Mouse (Mus musculus): ENCODE measurements around the gene Tom1l2. TPM values are rescaled to one million over a fixed set of nuclear protein-coding genes. Genes with fewer than 3 reads are reported as not detected.

The Tom1l2 gene
- total and polyA plus RNA-seq, 3 experiments, result 4.8 to 10.4 (median 10.4) TPM

GRCm38 (mm10) chr11:60294630-60295313, 57.9 kb downstream of the Tom1l2 start:
- peaks cover 3 to 6% of the 10 kb centered on the region in 2 experiments for H3K36me3 ChIP-seq (replicated peaks in 1 of 2; ENCODE audit: control insufficient read depth in 1 of 2, insufficient read depth in 1 of 2, low read length in 1 of 2)
- no peaks in the 10 kb centered on the region for H3K27me3 ChIP-seq (replicated peaks)
- no peak overlapping the region for H3K4me2 ChIP-seq (ENCODE audit: insufficient read depth, low read depth, poor library complexity, severe bottlenecking)
- no peak for DNase-seq (ENCODE audit: extremely low read depth)
- H3K9ac ChIP-seq (ENCODE audit: insufficient read depth, low read depth), result no peak overlapping the region
- H3K79me2 ChIP-seq (replicated peaks; ENCODE audit: control insufficient read depth, extremely low read depth, insufficient read depth, poor library complexity, severe bottlenecking), result no peaks in the 10 kb centered on the region
- H3K9me3 ChIP-seq (replicated peaks; ENCODE audit: low read length), result no peaks in the 10 kb centered on the region
- in situ Hi-C loops (cut with MboI; ENCODE audit: low pct_ligation_motif_present, low pct_unique_long_range_greater_than_20kb, low sequenced_read_pairs), result no loop called here
- no peak for TF ChIP-seq NRF1 (IDR thresholded peaks at IDR 0.05; ENCODE audit: low read depth, low read length)
- no peak for TF ChIP-seq MXI1 (IDR thresholded peaks at IDR 0.05; ENCODE audit: low read depth, low read length)
- no peak for TF ChIP-seq MEF2A (IDR thresholded peaks at IDR 0.05; ENCODE audit: borderline replicate concordance, low read depth, low read length)
- TF ChIP-seq CTCF (conservative IDR thresholded peaks at IDR 0.05 in 1 of 2, IDR thresholded peaks at IDR 0.05 in 1 of 2; ENCODE audit: low read depth in 2 of 2, low read length in 2 of 2), result no peak
- no peak for TF ChIP-seq ZKSCAN1 (IDR thresholded peaks at IDR 0.05; ENCODE audit: borderline replicate concordance, low read depth, low read length)
- TF ChIP-seq USF2 (conservative IDR thresholded peaks at IDR 0.05; ENCODE audit: low read depth, low read length), result no peak
- TF ChIP-seq TCF12 (IDR thresholded peaks at IDR 0.05; ENCODE audit: low read depth, low read length), result no peak
- no peak for TF ChIP-seq MAZ (IDR thresholded peaks at IDR 0.05; ENCODE audit: low read depth, low read length)
- no peak for TF ChIP-seq MAX (IDR thresholded peaks at IDR 0.05; ENCODE audit: low read length)
- no peak overlapping the region for H3K27ac ChIP-seq (ENCODE audit: insufficient read depth, low read depth)
- dilution Hi-C loops (cut with MboI; ENCODE audit: extremely low pct_ligation_motif_present, extremely low pct_unique_long_range_greater_than_20kb, low sequenced_read_pairs), result no loop called here
- H3K4me1 ChIP-seq (ENCODE audit: control insufficient read depth in 1 of 2, insufficient read depth in 2 of 2), result peaks cover 5 to 11% of the 10 kb centered on the region in 2 experiments; a peak in 2 of 4 replicates
- no peak overlapping the region for H3K4me3 ChIP-seq (replicated peaks in 1 of 3; ENCODE audit: low read depth in 2 of 3, low read length in 2 of 3, poor library complexity in 1 of 3)

GRCm38 (mm10) chr11:60293683-60294629, 58.7 kb downstream of the Tom1l2 start:
- no peak for DNase-seq (ENCODE audit: extremely low read depth)
- Histone ChIP-seq H3K27ac (ENCODE audit: insufficient read depth, low read depth) (no peak overlapping the region), H3K4me3 (replicated peaks in 1 of 3; ENCODE audit: low read depth in 2 of 3, low read length in 2 of 3, poor library complexity in 1 of 3) (no peak overlapping the region), H3K27me3 (replicated peaks) (no peaks in the 10 kb centered on the region), H3K79me2 (replicated peaks; ENCODE audit: control insufficient read depth, extremely low read depth, insufficient read depth, poor library complexity, severe bottlenecking) (no peaks in the 10 kb centered on the region), H3K9ac (ENCODE audit: insufficient read depth, low read depth) (no peak overlapping the region), H3K36me3 (replicated peaks in 1 of 2; ENCODE audit: control insufficient read depth in 1 of 2, insufficient read depth in 1 of 2, low read length in 1 of 2) (peaks cover 3 to 6% of the 10 kb centered on the region in 2 experiments), H3K4me2 (ENCODE audit: insufficient read depth, low read depth, poor library complexity, severe bottlenecking) (no peak overlapping the region), H3K4me1 (ENCODE audit: control insufficient read depth in 1 of 2, insufficient read depth in 2 of 2) (peaks cover 5 to 11% of the 10 kb centered on the region in 2 experiments; a peak in 2 of 4 replicates), H3K9me3 (replicated peaks; ENCODE audit: low read length) (no peaks in the 10 kb centered on the region)
- dilution Hi-C loops (cut with MboI; ENCODE audit: extremely low pct_ligation_motif_present, extremely low pct_unique_long_range_greater_than_20kb, low sequenced_read_pairs), result no loop called here
- no peak for TF ChIP-seq E2F4 (IDR thresholded peaks at IDR 0.05; ENCODE audit: insufficient replicate concordance, low read depth, low read length)
- no peak for TF ChIP-seq JUN (IDR thresholded peaks at IDR 0.05; ENCODE audit: insufficient read depth, low read depth, low read length)
- TF ChIP-seq MAFK (IDR thresholded peaks at IDR 0.05; ENCODE audit: insufficient replicate concordance, low read length), result no peak
- TF ChIP-seq ZC3H11A (IDR thresholded peaks at IDR 0.05; ENCODE audit: low read depth, low read length), result no peak
- TF ChIP-seq HCFC1 (IDR thresholded peaks at IDR 0.05; ENCODE audit: low read depth, low read length), result no peak
- no peak for TF ChIP-seq MAZ (IDR thresholded peaks at IDR 0.05; ENCODE audit: low read depth, low read length)
- no peak for TF ChIP-seq MXI1 (IDR thresholded peaks at IDR 0.05; ENCODE audit: low read depth, low read length)
- no peak for TF ChIP-seq GABPA (IDR thresholded peaks at IDR 0.05; ENCODE audit: insufficient replicate concordance, low read depth, low read length)
- no peak for TF ChIP-seq POLR2A (IDR thresholded peaks at IDR 0.05; ENCODE audit: low read depth, low read length)
- TF ChIP-seq SMC3 (IDR thresholded peaks at IDR 0.05; ENCODE audit: low read depth, low read length), result no peak
- TF ChIP-seq USF2 (conservative IDR thresholded peaks at IDR 0.05; ENCODE audit: low read depth, low read length), result no peak
- TF ChIP-seq RCOR1 (conservative IDR thresholded peaks at IDR 0.05; ENCODE audit: low read depth, low read length), result no peak
- in situ Hi-C loops (cut with MboI; ENCODE audit: low pct_ligation_motif_present, low pct_unique_long_range_greater_than_20kb, low sequenced_read_pairs), result no loop called here
